Mouse (Mus musculus): ENCODE results near the gene Lpo. TPM values are rescaled to one million over a fixed set of nuclear protein-coding genes. Genes with fewer than 3 reads are reported as not detected.

Gene Lpo
- total RNA-seq, 1 experiment, result not detected

GRCm38 (mm10) chr11:87761181-87761721 is 66.8 kb downstream of the Lpo start:
- no peaks in the 10 kb centered on the region for H3K36me3 ChIP-seq (ENCODE audit: control insufficient read depth, insufficient read depth, low read length, poor library complexity, severe bottlenecking)
- in situ Hi-C loops (cut with MboI; ENCODE audit: low sequenced_read_pairs in 2 of 2, unreplicated experiment in 2 of 2), result no loop called here
- no peak overlapping the region for H3K4me3 ChIP-seq (ENCODE audit: insufficient read depth in 1 of 2, low read depth in 1 of 2, low read length in 2 of 2, poor library complexity in 1 of 2, severe bottlenecking in 1 of 2)
- DNase-seq (ENCODE audit: low read depth, low spot score), result no peak
- H3K27ac ChIP-seq (ENCODE audit: insufficient read depth, low read depth, low read length, poor library complexity, severe bottlenecking), result no peak overlapping the region
- no peaks in the 10 kb centered on the region for H3K9me3 ChIP-seq (ENCODE audit: control insufficient read depth, insufficient read depth, low read depth, low read length)
- TF ChIP-seq CHD2 (IDR thresholded peaks at IDR 0.05; ENCODE audit: low read depth, low read length) (no peak), ZC3H11A (IDR thresholded peaks at IDR 0.05; ENCODE audit: borderline replicate concordance, low read depth, low read length) (no peak), ZNF384 (IDR thresholded peaks at IDR 0.05; ENCODE audit: low read depth, low read length) (no peak), HCFC1 (IDR thresholded peaks at IDR 0.05; ENCODE audit: borderline replicate concordance, insufficient read depth, low read length) (no peak), MAFK (IDR thresholded peaks at IDR 0.05; ENCODE audit: insufficient read depth, low read depth, low read length) (no peak)
- H3K4me1 ChIP-seq (ENCODE audit: control insufficient read depth in 2 of 2, insufficient read depth in 2 of 2, low read length in 2 of 2, poor library complexity in 1 of 2), result peaks cover 0 to 14% of the 10 kb centered on the region in 2 experiments; a peak in 1 of 4 replicates
- no peak overlapping the region for H3K9ac ChIP-seq (ENCODE audit: insufficient read depth, low read depth, low read length, poor library complexity, severe bottlenecking)

- Histone ChIP-seq H3K4me1 (ENCODE audit: control insufficient read depth in 2 of 2, insufficient read depth in 2 of 2, low read length in 2 of 2, poor library complexity in 1 of 2) (peaks cover 0 to 14% of the 10 kb centered on the region in 2 experiments; a peak in 1 of 4 replicates), H3K27ac (ENCODE audit: insufficient read depth, low read depth, low read length, poor library complexity, severe bottlenecking) (no peak within 1 kb of the TSS), H3K36me3 (ENCODE audit: control insufficient read depth, insufficient read depth, low read length, poor library complexity, severe bottlenecking) (no peaks in the 10 kb centered on the region), H3K4me3 (ENCODE audit: insufficient read depth in 1 of 2, low read depth in 1 of 2, low read length in 2 of 2, poor library complexity in 1 of 2, severe bottlenecking in 1 of 2) (no peak within 1 kb of the TSS), H3K9ac (ENCODE audit: insufficient read depth, low read depth, low read length, poor library complexity, severe bottlenecking) (no peak within 1 kb of the TSS), H3K9me3 (ENCODE audit: control insufficient read depth, insufficient read depth, low read depth, low read length) (no peaks in the 10 kb centered on the region)
- in situ Hi-C loops (cut with MboI; ENCODE audit: low sequenced_read_pairs in 2 of 2, unreplicated experiment in 2 of 2), result no loop called here
- TF ChIP-seq HCFC1 (IDR thresholded peaks at IDR 0.05; ENCODE audit: borderline replicate concordance, insufficient read depth, low read length), result no peak
- TF ChIP-seq CHD2 (IDR thresholded peaks at IDR 0.05; ENCODE audit: low read depth, low read length), result no peak
- TF ChIP-seq MAFK (IDR thresholded peaks at IDR 0.05; ENCODE audit: insufficient read depth, low read depth, low read length), result no peak
- TF ChIP-seq ZC3H11A (IDR thresholded peaks at IDR 0.05; ENCODE audit: borderline replicate concordance, low read depth, low read length), result no peak
- no peak for TF ChIP-seq ZNF384 (IDR thresholded peaks at IDR 0.05; ENCODE audit: low read depth, low read length)
- DNase-seq (ENCODE audit: low read depth, low spot score), result no peak
These were observed 67.6 kb downstream of the Lpo start, which contains the start of gene Tspoap1 for GRCm38 (mm10) chr11:87760301-87761081. Gene Tspoap1, plus strand, starts transcription at chr11:87760541.

- no peaks in the 10 kb centered on the region for H3K36me3 ChIP-seq (ENCODE audit: control insufficient read depth, insufficient read depth, low read length, poor library complexity, severe bottlenecking)
- H3K4me3 ChIP-seq (ENCODE audit: insufficient read depth in 1 of 2, low read depth in 1 of 2, low read length in 2 of 2, poor library complexity in 1 of 2, severe bottlenecking in 1 of 2), result no peak overlapping the region
- TF ChIP-seq HCFC1 (IDR thresholded peaks at IDR 0.05; ENCODE audit: borderline replicate concordance, insufficient read depth, low read length) (no peak), CHD2 (IDR thresholded peaks at IDR 0.05; ENCODE audit: low read depth, low read length) (no peak), ZNF384 (IDR thresholded peaks at IDR 0.05; ENCODE audit: low read depth, low read length) (no peak), MAFK (IDR thresholded peaks at IDR 0.05; ENCODE audit: insufficient read depth, low read depth, low read length) (no peak), ZC3H11A (IDR thresholded peaks at IDR 0.05; ENCODE audit: borderline replicate concordance, low read depth, low read length) (no peak)
- no peak for DNase-seq (ENCODE audit: low read depth, low spot score)
- in situ Hi-C loops (cut with MboI; ENCODE audit: low sequenced_read_pairs in 2 of 2, unreplicated experiment in 2 of 2), result no loop called here
- H3K9ac ChIP-seq (ENCODE audit: insufficient read depth, low read depth, low read length, poor library complexity, severe bottlenecking), result no peak overlapping the region
- H3K9me3 ChIP-seq (ENCODE audit: control insufficient read depth, insufficient read depth, low read depth, low read length), result no peaks in the 10 kb centered on the region
- peaks cover 0 to 14% of the 10 kb centered on the region in 2 experiments; a peak in 1 of 4 replicates for H3K4me1 ChIP-seq (ENCODE audit: control insufficient read depth in 2 of 2, insufficient read depth in 2 of 2, low read length in 2 of 2, poor library complexity in 1 of 2)
- no peak overlapping the region for H3K27ac ChIP-seq (ENCODE audit: insufficient read depth, low read depth, low read length, poor library complexity, severe bottlenecking)
These were observed 68.5 kb downstream of the Lpo start for GRCm38 (mm10) chr11:87759609-87760005.

GRCm38 (mm10) chr11:87758957-87759608 is 69.0 kb downstream of the Lpo start:
- in situ Hi-C loops (cut with MboI; ENCODE audit: low sequenced_read_pairs in 2 of 2, unreplicated experiment in 2 of 2), result no loop called here
- Histone ChIP-seq H3K27ac (ENCODE audit: insufficient read depth, low read depth, low read length, poor library complexity, severe bottlenecking) (no peak overlapping the region), H3K9ac (ENCODE audit: insufficient read depth, low read depth, low read length, poor library complexity, severe bottlenecking) (no peak overlapping the region)

More at GRCm38 (mm10) chr11:87758957-87759608, 69.0 kb downstream of the Lpo start:
- Histone ChIP-seq H3K4me3 (ENCODE audit: insufficient read depth in 1 of 2, low read depth in 1 of 2, low read length in 2 of 2, poor library complexity in 1 of 2, severe bottlenecking in 1 of 2) (no peak overlapping the region), H3K4me1 (ENCODE audit: control insufficient read depth in 2 of 2, insufficient read depth in 2 of 2, low read length in 2 of 2, poor library complexity in 1 of 2) (peaks cover 0 to 17% of the 10 kb centered on the region in 2 experiments; a peak in 1 of 4 replicates), H3K9me3 (ENCODE audit: control insufficient read depth, insufficient read depth, low read depth, low read length) (no peaks in the 10 kb centered on the region), H3K36me3 (ENCODE audit: control insufficient read depth, insufficient read depth, low read length, poor library complexity, severe bottlenecking) (no peaks in the 10 kb centered on the region)
- DNase-seq (ENCODE audit: low read depth, low spot score), result no peak
- TF ChIP-seq CHD2 (IDR thresholded peaks at IDR 0.05; ENCODE audit: low read depth, low read length) (no peak), HCFC1 (IDR thresholded peaks at IDR 0.05; ENCODE audit: borderline replicate concordance, insufficient read depth, low read length) (no peak), ZNF384 (IDR thresholded peaks at IDR 0.05; ENCODE audit: low read depth, low read length) (no peak), MAFK (IDR thresholded peaks at IDR 0.05; ENCODE audit: insufficient read depth, low read depth, low read length) (no peak), ZC3H11A (IDR thresholded peaks at IDR 0.05; ENCODE audit: borderline replicate concordance, low read depth, low read length) (no peak)
